Mouse (Mus musculus): ENCODE measurements around the gene Olfr263. TPM values are rescaled to one million over a fixed set of nuclear protein-coding genes. Genes with fewer than 3 reads are reported as not detected.

The Olfr263 gene
- polyA plus RNA-seq, 1 experiment from 2014 or later: not detected

DNA sequence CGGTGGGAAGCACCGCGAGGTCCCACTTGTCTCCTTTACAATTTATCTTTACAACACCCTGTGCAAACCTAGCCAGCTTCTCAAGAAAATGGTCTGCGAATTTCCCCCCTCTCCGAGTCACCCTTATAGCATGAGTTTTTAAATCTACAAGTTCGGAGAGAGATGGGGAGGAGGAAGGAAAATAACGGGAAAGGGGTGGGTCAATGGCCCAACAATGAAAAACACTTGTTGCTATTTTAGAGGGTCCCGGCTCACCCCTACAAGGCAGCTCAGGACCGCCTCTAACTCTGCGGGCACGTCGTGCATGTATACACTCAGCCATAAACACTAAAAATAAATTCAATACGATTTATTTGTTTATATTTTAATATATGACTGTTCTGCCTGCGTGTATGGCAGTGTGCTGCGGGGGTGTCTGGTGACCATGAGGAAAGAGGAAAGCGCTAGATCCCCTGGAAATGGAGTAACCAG is 30.6 kb downstream of the Olfr263 start:
- H3K36me3 ChIP-seq: no peaks in the 10 kb centered on the region
- WGBS: under 1% methylated on average over 16 of the region's 16 CpGs
- 0 out of 2 replicates have a peak, but pooled peaks cover 2% of the 10 kb centered on the region for H3K27me3 ChIP-seq
- H3K4me3 ChIP-seq (replicated peaks): peak overlapping the region; percentile 79
- H3K9me3 ChIP-seq (replicated peaks): no peaks in the 10 kb centered on the region
- H3K27ac ChIP-seq: no peak overlapping the region
- H3K9ac ChIP-seq: peak overlapping the region; percentile 39
- H3K4me2 ChIP-seq: peak overlapping the region; percentile 82
- peaks cover 10% of the 10 kb centered on the region; the same call in 1 of the 2 replicates for H3K4me1 ChIP-seq
- ATAC-seq (replicated peaks; ENCODE audit: low FRiP score): peak; percentile 26

DNA sequence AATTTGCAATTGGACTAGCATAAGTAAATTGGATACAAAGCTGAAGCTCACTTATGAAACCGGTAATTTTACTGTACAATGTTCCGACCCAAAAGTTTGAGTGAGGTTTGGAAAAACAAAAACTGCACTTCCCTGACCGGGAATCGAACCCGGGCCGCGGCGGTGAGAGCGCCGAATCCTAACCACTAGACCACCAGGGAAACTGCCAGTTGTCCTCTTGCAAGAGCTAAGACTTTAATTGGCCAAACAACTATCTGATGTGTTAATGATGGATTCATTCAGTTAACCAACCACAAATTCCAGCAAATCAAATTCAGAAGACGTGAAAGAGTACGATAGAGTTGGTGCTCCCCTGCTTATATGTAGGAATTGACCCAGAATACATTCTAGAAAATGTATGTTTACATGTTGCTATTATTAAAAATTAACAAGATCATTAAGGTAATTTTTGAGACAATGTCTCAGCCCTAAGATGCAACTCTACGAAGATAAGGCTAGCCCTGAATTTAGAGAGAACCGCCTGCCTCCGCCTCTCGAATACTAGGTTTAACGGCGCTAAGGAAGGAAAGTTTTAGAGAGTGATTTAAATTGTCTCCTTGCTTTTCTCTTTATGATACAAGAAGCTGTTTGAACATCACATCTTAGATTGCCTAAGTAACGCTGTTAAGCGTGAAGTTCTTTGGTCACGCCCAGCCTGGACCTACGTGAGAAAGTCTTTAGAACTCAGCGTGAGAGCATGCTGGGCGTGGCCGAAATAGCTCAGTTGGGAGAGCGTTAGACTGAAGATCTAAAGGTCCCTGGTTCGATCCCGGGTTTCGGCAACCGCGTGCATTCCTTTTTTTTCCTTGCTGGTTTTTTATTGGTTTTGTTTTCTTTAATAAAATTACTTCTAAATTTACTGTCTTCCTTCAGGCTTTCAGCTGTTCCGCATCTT is 31.5 kb downstream of the Olfr263 start:
- Histone ChIP-seq H3K27me3 (0 out of 2 replicates have a peak, but pooled peaks cover 2% of the 10 kb centered on the region), H3K4me2 (peak overlapping the region; percentile 82), H3K4me3 (replicated peaks) (peak overlapping the region; percentile 79), H3K36me3 (no peaks in the 10 kb centered on the region), H3K9me3 (replicated peaks) (no peaks in the 10 kb centered on the region), H3K9ac (peak overlapping the region; percentile 45), H3K4me1 (peaks cover 10% of the 10 kb centered on the region; the same call in 1 of the 2 replicates), H3K27ac (no peak overlapping the region)
- WGBS: under 1% methylated on average over 32 of the region's 32 CpGs
- peak; percentile 83 for ATAC-seq (replicated peaks; ENCODE audit: low FRiP score)

GRCm38 (mm10) chr13:21161591-21161990 is 32.2 kb downstream of the Olfr263 start:
- H3K27me3 ChIP-seq: 0 out of 2 replicates have a peak, but pooled peaks cover 2% of the 10 kb centered on the region
- H3K27ac ChIP-seq: no peak overlapping the region
- no peaks in the 10 kb centered on the region for H3K9me3 ChIP-seq (replicated peaks)
- peak overlapping the region; percentile 79 for H3K4me3 ChIP-seq (replicated peaks)
- H3K4me2 ChIP-seq: peak overlapping the region; percentile 82
- H3K36me3 ChIP-seq: no peaks in the 10 kb centered on the region
- H3K4me1 ChIP-seq: peaks cover 10% of the 10 kb centered on the region; the same call in 1 of the 2 replicates
- 40% methylated on average over 2 of the region's 2 CpGs for WGBS
- H3K9ac ChIP-seq: no peak overlapping the region
- ATAC-seq (replicated peaks; ENCODE audit: low FRiP score): no peak

DNA sequence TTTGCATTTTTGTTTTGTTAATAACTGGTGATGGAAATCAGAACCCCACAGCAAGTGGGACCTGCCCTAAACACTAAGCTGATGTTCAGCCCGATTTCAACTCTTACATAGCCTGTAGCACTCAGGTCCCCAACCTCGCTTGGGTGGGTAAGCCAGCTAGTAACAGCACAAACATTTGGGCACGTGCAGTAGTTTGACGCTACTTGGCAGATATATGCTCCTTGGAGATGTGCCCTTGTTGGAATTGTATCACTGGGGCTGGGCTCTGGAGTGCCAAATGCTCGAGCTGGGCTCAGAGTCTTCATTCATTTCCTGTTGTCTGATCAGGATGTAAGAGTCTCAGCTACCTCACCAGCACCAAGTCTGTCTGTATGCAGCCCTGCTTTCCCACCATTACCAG is 33.2 kb downstream of the Olfr263 start:
- H3K4me3 ChIP-seq (replicated peaks): no peak overlapping the region
- H3K27me3 ChIP-seq: 0 out of 2 replicates have a peak, but pooled peaks cover 2% of the 10 kb centered on the region
- H3K36me3 ChIP-seq: no peaks in the 10 kb centered on the region
- no peak overlapping the region for H3K27ac ChIP-seq
- H3K4me2 ChIP-seq: no peak overlapping the region
- WGBS: 48% methylated on average over 5 of the region's 5 CpGs
- H3K9ac ChIP-seq: no peak overlapping the region
- peaks cover 10% of the 10 kb centered on the region; the same call in 1 of the 2 replicates for H3K4me1 ChIP-seq
- ATAC-seq (replicated peaks; ENCODE audit: low FRiP score): no peak
- no peaks in the 10 kb centered on the region for H3K9me3 ChIP-seq (replicated peaks)

DNA sequence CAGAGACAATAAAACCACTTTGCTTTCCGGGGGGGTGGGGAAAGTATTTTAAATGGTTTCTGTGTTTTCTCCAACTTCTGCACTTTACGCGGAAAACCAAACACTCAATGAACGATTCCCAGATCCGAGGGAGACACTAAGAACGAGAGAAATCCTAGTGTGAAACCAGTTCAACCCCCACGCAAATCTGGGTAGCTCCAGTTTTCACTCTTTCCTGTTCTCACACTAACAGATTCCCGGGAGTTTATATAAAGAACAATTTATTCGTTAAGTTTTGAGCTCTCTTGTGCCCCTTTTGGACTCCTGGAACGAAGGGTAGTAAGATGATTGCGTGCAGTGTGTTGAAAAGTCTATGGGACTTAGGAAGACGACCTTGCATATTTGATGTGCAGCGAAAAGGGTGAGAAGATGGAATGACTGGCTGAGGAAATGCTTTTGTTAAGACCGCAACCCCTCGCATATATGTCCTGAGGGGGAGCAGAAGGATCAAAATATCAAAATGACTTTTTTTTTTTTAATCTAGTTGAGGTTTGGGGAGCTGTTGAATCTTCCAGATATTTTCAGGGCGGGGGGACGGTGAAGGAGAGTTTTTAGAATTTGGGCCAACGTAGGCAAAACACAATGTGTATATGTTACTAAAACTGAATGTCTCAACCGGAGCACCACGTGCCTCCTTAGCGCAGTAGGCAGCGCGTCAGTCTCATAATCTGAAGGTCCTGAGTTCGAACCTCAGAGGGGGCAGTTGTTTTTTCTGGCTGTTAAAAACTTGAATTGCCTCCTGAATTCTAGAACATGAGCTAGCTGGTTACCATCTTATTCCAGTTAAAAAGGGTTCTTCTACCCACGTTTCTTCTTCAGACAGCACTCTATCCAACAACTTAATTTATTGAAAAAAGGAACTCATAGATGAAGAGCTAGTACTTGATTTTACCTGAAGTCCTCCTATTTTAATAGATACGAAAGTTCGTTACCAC is 37.8 kb downstream of the Olfr263 start:
- Histone ChIP-seq H3K4me1 (peaks cover 12% of the 10 kb centered on the region), H3K27me3 (0 out of 2 replicates have a peak, but pooled peaks cover 2% of the 10 kb centered on the region), H3K9me3 (replicated peaks) (no peaks in the 10 kb centered on the region), H3K9ac (peak overlapping the region; percentile 39), H3K4me3 (replicated peaks) (peak overlapping the region; percentile 63), H3K4me2 (peak overlapping the region; percentile 92), H3K27ac (0 out of 2 replicates have a peak overlapping the region, but pooled peaks have one; percentile 34), H3K36me3 (no peaks in the 10 kb centered on the region)
- peak; percentile 43; the same call in 1 of the 2 replicates for ATAC-seq (replicated peaks; ENCODE audit: low FRiP score)
- under 1% methylated on average over 27 of the region's 27 CpGs for WGBS

GRCm38 (mm10) chr13:21167910-21168300 is 38.5 kb downstream of the Olfr263 start:
- WGBS: under 1% methylated on average over 8 of the region's 8 CpGs
- Histone ChIP-seq H3K9ac (peak overlapping the region; percentile 40; the same call in 1 of the 2 replicates), H3K4me1 (peaks cover 17% of the 10 kb centered on the region), H3K9me3 (replicated peaks) (no peaks in the 10 kb centered on the region), H3K27me3 (0 out of 2 replicates have a peak, but pooled peaks cover 2% of the 10 kb centered on the region), H3K36me3 (no peaks in the 10 kb centered on the region), H3K27ac (no peak overlapping the region), H3K4me3 (replicated peaks) (peak overlapping the region; percentile 63), H3K4me2 (peak overlapping the region; percentile 92)
- ATAC-seq (replicated peaks; ENCODE audit: low FRiP score): no peak

DNA sequence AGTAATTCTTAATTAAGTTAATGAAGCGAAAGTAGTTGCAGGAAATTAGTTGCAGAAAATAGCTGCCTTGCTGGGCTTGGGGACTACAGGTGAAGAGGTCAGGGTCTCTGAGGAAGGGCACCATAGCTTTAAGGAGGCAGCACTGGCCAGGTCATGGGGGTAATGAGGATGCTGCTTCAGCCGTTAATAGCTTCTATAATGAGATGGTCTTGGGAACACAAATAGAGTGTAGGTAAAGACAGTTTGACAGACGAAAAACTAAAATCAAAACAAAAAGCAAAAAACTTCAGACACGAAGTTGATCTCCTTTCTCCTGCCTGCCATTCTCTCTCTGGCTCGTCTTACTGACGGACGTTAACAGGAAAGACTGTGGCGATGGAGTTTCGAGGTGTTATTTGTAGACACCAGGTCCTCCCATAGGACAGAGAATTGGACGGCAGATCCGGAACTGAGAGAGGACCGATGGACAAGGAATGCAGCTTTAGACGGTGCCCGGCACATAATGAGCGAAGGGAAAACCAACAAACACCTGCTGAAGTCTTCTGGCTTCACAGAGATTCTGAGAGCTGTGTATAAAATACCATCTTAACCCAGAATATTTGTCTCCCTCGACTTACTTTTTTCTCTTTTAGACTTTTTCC is 39.1 kb downstream of the Olfr263 start:
- no peak for ATAC-seq (replicated peaks; ENCODE audit: low FRiP score)
- peak overlapping the region; percentile 63 for H3K4me3 ChIP-seq (replicated peaks)
- no peaks in the 10 kb centered on the region for H3K36me3 ChIP-seq
- H3K4me1 ChIP-seq: peaks cover 20% of the 10 kb centered on the region
- H3K27ac ChIP-seq: peak overlapping the region; percentile 33; the same call in 1 of the 2 replicates
- under 1% methylated on average over 16 of the region's 16 CpGs for WGBS
- peak overlapping the region; percentile 92 for H3K4me2 ChIP-seq
- H3K9me3 ChIP-seq (replicated peaks): no peaks in the 10 kb centered on the region
- H3K27me3 ChIP-seq: 0 out of 2 replicates have a peak, but pooled peaks cover under 1% of the 10 kb centered on the region
- H3K9ac ChIP-seq: peak overlapping the region; percentile 40

GRCm38 (mm10) chr13:21169121-21169656 is 39.8 kb downstream of the Olfr263 start:
- Histone ChIP-seq H3K4me2 (peak overlapping the region; percentile 92), H3K36me3 (no peaks in the 10 kb centered on the region), H3K4me3 (replicated peaks) (peak overlapping the region; percentile 63), H3K27me3 (no peaks in the 10 kb centered on the region), H3K4me1 (peaks cover 25% of the 10 kb centered on the region), H3K27ac (no peak overlapping the region; the same call in 1 of the 2 replicates), H3K9me3 (replicated peaks) (no peaks in the 10 kb centered on the region), H3K9ac (peak overlapping the region; percentile 40)
- 6% methylated on average over 14 of the region's 14 CpGs for WGBS
- no peak for ATAC-seq (replicated peaks; ENCODE audit: low FRiP score)

DNA sequence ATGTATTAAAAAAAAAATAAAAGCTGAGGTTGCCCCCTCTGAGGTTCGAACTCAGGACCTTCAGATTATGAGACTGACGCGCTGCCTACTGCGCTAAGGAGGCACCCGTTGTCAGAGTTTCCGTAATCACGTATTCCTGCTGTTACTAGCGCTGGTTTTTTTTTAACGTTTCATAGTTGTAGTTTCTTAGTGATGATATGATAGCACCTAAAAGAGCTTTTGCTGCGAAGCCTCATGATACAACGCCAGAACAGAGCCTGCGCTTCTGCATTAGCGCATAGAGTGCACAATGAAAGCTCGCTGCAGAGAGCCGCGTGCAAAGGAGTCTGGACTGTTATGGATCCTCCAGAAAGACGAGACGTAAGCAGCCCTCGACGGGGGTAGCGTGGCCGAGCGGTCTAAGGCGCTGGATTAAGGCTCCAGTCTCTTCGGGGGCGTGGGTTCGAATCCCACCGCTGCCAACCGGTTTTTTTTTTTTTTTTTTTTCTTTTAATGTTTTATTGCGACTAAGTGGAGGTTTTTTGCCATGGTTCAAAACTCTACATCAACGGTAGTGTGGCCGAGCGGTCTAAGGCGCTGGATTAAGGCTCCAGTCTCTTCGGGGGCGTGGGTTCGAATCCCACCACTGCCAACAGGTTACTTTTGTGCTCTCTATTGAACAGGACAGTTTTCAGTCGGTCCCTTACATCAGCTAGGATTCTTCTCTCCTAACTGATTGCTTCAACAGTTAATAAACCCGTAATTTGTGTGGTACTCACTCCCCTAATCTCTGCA is 40.4 kb downstream of the Olfr263 start:
- Histone ChIP-seq H3K4me2 (peak overlapping the region; percentile 92), H3K9ac (no peak overlapping the region), H3K9me3 (replicated peaks) (no peaks in the 10 kb centered on the region), H3K27me3 (no peaks in the 10 kb centered on the region), H3K36me3 (no peaks in the 10 kb centered on the region), H3K27ac (peak overlapping the region; percentile 78), H3K4me3 (replicated peaks) (peak overlapping the region; percentile 63), H3K4me1 (peaks cover 25% of the 10 kb centered on the region)
- peak; percentile 73 for ATAC-seq (replicated peaks; ENCODE audit: low FRiP score)
- under 1% methylated on average over 39 of the region's 39 CpGs for WGBS

DNA sequence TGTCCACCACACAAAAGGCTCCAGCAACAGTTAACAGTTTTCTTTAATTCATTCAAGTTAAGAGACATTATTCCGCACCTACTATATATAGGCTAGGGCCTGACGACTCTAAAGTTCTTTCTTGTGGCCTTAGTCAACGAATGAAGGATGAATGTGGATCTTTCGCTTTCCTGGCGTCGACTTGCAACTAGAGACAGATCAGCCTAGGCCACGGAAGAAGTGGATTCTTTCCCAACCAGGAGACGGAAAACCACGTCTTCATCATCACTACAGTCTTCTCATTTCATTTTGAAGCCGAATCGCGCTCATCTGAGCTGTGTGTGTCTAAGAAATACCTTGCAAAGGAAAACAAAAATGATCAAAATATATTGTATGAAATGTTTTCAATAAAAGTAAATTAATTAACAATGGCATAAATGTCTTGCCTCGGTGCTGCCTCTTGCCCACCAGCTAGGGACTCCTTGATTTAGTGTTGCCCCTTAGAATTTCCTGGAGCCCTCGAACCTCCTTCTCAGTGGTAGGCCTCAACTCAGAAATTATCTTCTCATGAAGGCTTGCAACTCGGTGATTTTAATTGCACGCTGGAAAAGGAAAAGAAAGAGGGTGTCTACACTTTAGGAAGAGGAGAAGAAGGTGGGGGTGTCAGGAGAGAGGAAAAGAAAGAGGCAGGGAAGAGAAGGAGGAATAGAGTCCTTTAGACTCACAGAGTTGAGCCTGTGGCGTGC is 41.2 kb downstream of the Olfr263 start:
- no peaks in the 10 kb centered on the region for H3K36me3 ChIP-seq
- H3K27me3 ChIP-seq: no peaks in the 10 kb centered on the region
- H3K4me2 ChIP-seq: peak overlapping the region; percentile 92
- ATAC-seq (replicated peaks; ENCODE audit: low FRiP score): no peak
- peak overlapping the region; percentile 63 for H3K4me3 ChIP-seq (replicated peaks)
- H3K9me3 ChIP-seq (replicated peaks): no peaks in the 10 kb centered on the region
- no peak overlapping the region for H3K27ac ChIP-seq
- H3K4me1 ChIP-seq: peaks cover 25% of the 10 kb centered on the region
- no peak overlapping the region for H3K9ac ChIP-seq
- WGBS: 47% methylated on average over 17 of the region's 17 CpGs
